Mouse (Mus musculus) urinary bladder, postnatal 36 days (tissue): ENCODE results near the gene Col6a5.
A peak's percentile ranks its signal among the peaks of the same experiment; 100 is the strongest.

Experiments used
- DNase-seq, 2 experiments: peaks; one replicate each; pipeline ENCODE4 v3.0.0; 2022; ENCODE audit warnings: low spot score in 2 of 2, mixed read lengths in 1 of 2

Col6a5 gene

DNA sequence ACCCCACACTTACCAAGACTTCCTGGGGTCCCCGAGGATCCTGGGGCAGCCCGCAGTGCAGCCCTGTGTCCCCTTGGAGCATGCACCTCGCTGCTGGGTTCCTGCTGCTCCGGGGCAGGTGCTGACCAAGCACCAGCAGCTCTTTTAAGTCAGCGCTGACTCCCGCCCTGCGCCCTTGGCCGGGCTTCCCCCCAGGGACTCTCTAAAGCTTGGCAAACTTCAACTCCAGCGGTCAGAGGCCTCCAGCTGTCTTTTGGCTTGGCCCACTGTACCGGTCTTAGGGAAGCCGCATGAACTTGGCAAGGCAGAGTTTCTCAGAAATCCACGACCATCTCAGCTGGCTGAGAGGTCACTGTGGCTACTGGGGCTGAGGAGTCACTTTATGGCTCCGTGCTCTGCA, at the start of gene Col6a5:
Gene Col6a5 (minus strand): TSS at position 111 of the 400 bp plus-strand sequence.
- DNase-seq = peak in 1 of 2 experiments; percentile 53

- DNase-seq = no peak
Observed at GRCm38 (mm10) chr9:105997955-105998354, 37.5 kb upstream of the Col6a5 start.

DNA sequence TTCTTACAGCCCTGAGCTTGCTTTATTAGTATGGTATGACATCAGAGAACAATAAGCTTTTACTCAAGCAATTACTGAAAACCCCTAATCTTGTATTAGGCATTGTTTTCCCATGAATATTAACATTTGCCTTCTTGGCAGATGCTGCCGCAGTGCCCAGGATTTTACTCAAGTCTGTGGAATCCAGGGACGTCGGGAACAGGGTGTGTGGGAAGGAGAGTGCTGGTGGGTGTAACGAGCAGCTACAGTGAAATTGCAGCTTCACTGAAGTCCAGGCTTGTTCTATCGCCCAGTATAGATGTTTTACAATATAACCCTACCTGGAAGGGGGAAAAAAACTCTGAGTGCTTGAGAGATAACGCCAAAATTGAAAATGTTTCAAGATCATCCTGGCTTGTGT, 32.0 kb upstream of the Col6a5 start:
- no peak for DNase-seq

- DNase-seq = no peak
Observed at GRCm38 (mm10) chr9:105990099-105990498, 29.7 kb upstream of the Col6a5 start.

DNA sequence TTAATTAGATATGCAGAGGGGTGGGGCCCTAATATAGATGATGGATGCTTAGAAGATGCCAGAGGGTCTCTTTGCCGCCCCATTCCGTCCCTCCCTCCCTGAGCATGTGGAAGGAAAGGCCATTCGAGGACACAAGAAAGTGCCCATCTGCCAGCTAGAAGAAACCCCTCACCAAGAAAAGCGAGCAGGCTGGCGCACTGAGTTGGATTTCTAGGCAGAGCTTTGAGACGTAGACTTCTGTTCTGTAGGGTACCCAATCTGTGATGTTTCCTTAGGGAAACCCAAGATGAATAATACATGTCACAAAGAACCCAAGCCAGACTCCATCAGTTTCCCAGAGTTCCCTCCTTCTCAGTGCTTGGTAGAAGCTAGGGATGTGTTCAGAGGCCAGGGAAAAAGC, 29.0 kb upstream of the Col6a5 start:
- DNase-seq = no peak

DNA sequence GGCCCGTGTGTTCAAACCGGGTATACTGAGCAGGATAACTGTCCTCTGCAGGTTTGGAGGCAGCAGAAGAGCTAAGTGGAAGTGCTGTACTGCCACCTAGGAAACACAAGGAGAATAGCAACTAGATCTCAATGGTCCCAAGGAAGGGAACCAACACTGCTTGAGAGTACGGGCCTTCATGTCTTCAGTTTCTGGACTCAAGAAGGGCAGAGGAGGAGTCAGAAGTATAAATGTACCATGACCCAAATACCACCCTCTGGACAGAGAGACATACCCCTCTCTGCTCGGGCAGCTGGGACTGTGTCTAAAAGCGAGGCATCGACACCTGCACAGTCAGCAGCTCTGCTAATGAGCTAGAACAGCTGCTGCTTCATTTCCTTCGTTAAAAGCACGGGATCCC, 27.7 kb upstream of the Col6a5 start:
- DNase-seq = no peak

- DNase-seq = no peak
Observed at GRCm38 (mm10) chr9:105984931-105985519, 24.6 kb upstream of the Col6a5 start.

GRCm38 (mm10) chr9:105978479-105978878, 18.0 kb upstream of the Col6a5 start:
- no peak for DNase-seq

GRCm38 (mm10) chr9:105976871-105977270, 16.4 kb upstream of the Col6a5 start:
- DNase-seq = no peak

DNA sequence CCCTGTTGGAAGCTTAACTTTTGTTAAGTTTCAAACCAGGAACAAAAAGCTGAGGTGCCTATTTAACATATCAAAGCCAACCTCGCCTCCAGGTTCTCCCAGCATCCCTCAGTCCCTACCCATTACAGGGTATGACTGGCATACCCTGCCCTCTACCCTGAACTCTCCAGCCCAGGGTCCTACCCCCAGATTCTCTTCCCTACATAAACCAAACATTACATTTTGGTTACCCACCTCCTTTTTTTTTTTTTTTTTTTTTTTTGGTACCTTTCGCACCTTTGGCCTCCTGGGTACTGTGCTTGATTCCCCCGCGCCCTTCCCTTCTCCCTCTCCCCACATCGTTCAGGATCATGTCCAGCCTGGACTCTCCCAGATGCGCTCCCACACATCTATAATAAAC, 15.9 kb upstream of the Col6a5 start:
- DNase-seq = no peak

- DNase-seq = no peak
Observed at GRCm38 (mm10) chr9:105973736-105974135, 13.3 kb upstream of the Col6a5 start.

- DNase-seq = no peak
Observed at GRCm38 (mm10) chr9:105972031-105972430, 11.6 kb upstream of the Col6a5 start.

DNA sequence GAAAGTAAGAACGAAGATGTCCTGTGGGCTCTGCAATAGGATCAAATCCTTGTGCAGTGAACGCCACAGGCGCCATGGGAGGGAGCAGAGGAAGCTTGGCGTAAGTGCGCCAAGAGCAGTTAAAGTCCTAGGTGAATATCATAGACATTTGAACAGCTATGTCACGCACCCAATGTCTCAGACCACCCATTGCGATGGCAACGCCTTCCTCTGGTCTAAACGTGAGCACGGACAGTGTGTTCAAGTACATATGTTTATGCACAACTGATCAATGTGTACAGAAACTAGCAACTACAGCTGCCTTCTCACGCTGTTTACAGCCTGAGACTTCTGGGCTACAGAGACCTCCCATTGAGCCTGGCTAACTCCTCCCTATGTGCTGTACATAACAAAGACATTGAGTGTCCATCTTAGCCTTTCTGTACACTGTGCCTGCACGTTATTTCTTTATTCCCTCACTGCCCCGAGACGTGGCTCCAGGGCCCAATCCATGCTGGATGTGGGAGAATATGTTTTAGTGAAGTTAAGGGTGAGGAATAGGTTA, 11.0 kb upstream of the Col6a5 start:
- DNase-seq = no peak

- no peak for DNase-seq
Observed at GRCm38 (mm10) chr9:105970901-105971300, 10.5 kb upstream of the Col6a5 start.

DNA sequence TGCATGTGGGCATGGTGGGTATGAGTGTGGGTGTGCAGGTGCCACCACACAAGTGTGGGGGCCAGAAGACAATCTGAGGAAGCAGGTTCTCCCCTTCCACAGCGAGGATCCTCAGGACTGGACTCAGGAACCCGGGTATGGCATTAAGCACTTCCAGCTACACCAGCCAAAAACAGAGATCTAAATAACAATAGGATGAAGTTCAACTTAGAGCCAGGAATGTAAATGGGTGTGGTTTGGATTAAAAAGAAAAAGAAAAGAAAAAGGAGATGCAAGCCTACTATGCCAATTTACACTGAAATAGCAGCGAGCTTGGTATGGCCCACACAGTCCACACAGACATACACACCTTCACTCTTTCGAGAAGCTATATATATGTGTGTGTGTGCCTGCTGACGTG, 7.5 kb upstream of the Col6a5 start:
- no peak for DNase-seq

DNA sequence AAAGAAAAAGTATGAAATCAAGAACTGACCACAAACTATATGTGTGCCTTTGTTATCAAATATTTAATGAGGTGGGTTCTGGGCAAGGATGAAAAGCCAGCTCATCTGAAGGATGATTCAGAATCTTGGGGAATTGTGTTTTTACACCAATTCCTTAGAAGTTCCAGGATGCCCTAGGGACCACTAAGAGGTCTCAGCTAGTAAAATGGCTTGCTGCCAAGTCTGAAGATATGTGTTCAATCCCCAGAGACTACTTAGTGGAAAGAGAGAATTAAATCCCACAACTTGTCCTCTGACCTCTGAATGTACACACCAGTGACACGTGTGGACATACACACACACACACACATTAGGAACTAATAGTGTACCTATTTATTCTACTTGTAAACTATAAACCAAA, 1.3 kb downstream of the Col6a5 start:
- no peak for DNase-seq

GRCm38 (mm10) chr9:105949755-105950154, 10.7 kb downstream of the Col6a5 start:
- no peak for DNase-seq

GRCm38 (mm10) chr9:105947577-105947976, 12.9 kb downstream of the Col6a5 start:
- DNase-seq = no peak

DNA sequence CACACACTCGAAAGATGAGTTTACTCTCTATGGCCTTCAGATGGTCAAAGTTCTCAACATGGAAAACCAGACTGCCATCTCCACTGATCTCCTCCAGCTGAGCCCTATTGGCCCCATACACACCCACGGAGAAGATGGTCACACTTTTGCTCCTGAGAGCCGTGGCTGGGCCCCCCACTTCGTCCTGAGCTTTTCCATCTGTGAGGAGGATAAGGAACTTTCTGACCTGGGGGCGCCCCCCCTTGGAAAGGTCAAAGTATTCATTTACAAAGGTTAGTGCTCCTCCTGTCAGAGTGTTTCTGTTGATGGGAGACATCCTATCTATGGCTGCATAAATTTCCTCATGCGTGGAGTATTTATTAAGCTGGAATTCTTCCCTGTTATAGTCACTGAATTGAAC, 26.6 kb downstream of the Col6a5 start:
- DNase-seq = no peak

DNA sequence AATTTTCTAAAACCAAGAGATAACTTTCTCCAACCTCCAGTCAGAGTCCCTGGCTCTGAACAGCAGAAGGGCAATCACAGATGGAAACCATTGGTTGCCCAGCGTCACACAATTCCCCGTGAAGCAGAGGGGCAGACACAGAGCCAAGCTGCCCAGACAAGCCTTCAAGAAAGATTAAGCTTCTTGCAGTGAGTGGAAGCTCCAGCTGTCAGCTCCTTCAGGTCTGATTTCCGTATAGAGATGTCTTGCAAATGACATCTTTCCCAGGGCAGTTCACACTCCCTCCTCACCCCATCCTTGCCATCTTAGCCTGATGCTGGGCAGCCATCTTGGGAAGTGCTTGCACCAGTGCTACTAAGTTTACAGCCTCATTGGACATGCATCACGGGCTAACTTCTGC, 31.2 kb downstream of the Col6a5 start:
- DNase-seq = no peak

- DNase-seq = no peak
Observed at GRCm38 (mm10) chr9:105928406-105929071, 31.9 kb downstream of the Col6a5 start.

GRCm38 (mm10) chr9:105923659-105924058, 36.8 kb downstream of the Col6a5 start:
- DNase-seq = no peak

DNA sequence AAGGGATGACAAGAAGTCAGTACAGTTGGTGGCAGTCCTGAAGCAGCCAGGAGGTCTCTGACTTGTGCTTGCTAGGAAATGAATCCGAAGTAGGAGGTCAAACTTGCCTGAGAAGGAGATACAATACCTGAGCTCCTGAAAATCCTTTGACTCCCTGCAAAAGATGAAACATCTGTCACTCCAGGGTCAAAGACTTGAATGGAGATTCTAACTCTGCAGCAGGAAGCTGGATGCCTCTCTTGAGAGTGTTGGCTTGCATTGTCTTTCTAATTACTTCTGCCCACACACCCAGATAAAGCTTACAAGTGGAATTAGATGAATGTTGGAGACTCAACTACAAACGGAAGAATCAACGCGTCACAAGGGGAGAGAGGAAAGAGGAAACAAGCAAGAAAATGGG, 45.3 kb downstream of the Col6a5 start:
- DNase-seq = no peak

- DNase-seq = no peak
Observed at GRCm38 (mm10) chr9:105910166-105910565, 50.3 kb downstream of the Col6a5 start.
